Mouse (Mus musculus) cortical plate, adult 2 months (tissue): Measurements from ENCODE around the gene Fank1. TPM values are rescaled to one million over a fixed set of nuclear protein-coding genes. Genes with fewer than 3 reads are reported as not detected.
A peak's percentile ranks its signal among the peaks of the same experiment; 100 is the strongest.

Experiments
- H3K27ac ChIP-seq: fragments of 200-500 bp; 2 replicates; pipeline ENCODE4 v1.5.1; 2012; ENCODE audit warnings: low read length, control low read depth, inconsistent platforms; ENCODE audit not compliant: insufficient read depth
- H3K4me1 ChIP-seq: fragments of 200-500 bp; 2 replicates; pipeline ENCODE4 v1.6.1; 2011; ENCODE audit warnings: low read length; ENCODE audit not compliant: control insufficient read depth, insufficient read depth
- H3K4me3 ChIP-seq: fragments of 200-500 bp; 2 replicates; pipeline ENCODE4 v1.5.1; 2011; ENCODE audit warnings: mild to moderate bottlenecking, low read length, control low read depth; ENCODE audit not compliant: insufficient read depth
- CTCF ChIP-seq: fragments of 200-500 bp; IDR thresholded peaks from 2 replicates; pipeline ENCODE4 v1.5.1; 2011; ENCODE audit warnings: mild to moderate bottlenecking, control low read depth, low read length; ENCODE audit not compliant: insufficient read depth; ENCODE audit errors: extremely low read depth
- POLR2A ChIP-seq: fragments of 200-500 bp; IDR thresholded peaks from 2 replicates; pipeline ENCODE4 v1.6.1; 2011; ENCODE audit warnings: mild to moderate bottlenecking, low read length, control low read depth; ENCODE audit not compliant: insufficient read depth; ENCODE audit errors: extremely low read depth
- polyA plus RNA-seq: library from polyadenylated mRNA; depleted of rRNA; stranded (reverse); fragments of >200 nt; gene quantifications from 2 replicates; pipeline ENCODE4 v1.2.3, GENCODE M21; 2012

Fank1 gene
- polyA plus RNA-seq, 1 experiment: 5.8 TPM

- H3K4me1 ChIP-seq: peaks cover 9% of the 10 kb centered on the region
- no peak for TF ChIP-seq POLR2A
- TF ChIP-seq CTCF: no peak
- no peak overlapping the region for H3K4me3 ChIP-seq
- H3K27ac ChIP-seq: peak overlapping the region; percentile 74
Observed at GRCm38 (mm10) chr7:133744701-133745100, 32.0 kb upstream of the Fank1 start.

- Histone ChIP-seq H3K4me3 (no peak overlapping the region), H3K27ac (no peak overlapping the region), H3K4me1 (peaks cover 12% of the 10 kb centered on the region)
- TF ChIP-seq POLR2A: no peak
Observed at GRCm38 (mm10) chr7:133747372-133747771, 29.3 kb upstream of the Fank1 start.

GRCm38 (mm10) chr7:133748753-133749152 lies 27.9 kb upstream of the Fank1 start:
- Histone ChIP-seq H3K27ac (0 out of 2 replicates have a peak overlapping the region, but pooled peaks have one; percentile 7), H3K4me1 (peaks cover 10% of the 10 kb centered on the region), H3K4me3 (no peak overlapping the region)
- no peak for TF ChIP-seq POLR2A
- TF ChIP-seq CTCF: no peak

GRCm38 (mm10) chr7:133750666-133751065 lies 26.0 kb upstream of the Fank1 start:
- Histone ChIP-seq H3K27ac (no peak overlapping the region), H3K4me3 (no peak overlapping the region), H3K4me1 (peaks cover 3% of the 10 kb centered on the region; the same call in 1 of the 2 replicates)
- TF ChIP-seq POLR2A (no peak), CTCF (no peak)

- no peak overlapping the region for H3K27ac ChIP-seq
- TF ChIP-seq POLR2A: no peak
- TF ChIP-seq CTCF: no peak
Observed at GRCm38 (mm10) chr7:133751163-133751562, 25.5 kb upstream of the Fank1 start.

GRCm38 (mm10) chr7:133757961-133758455 lies 18.7 kb upstream of the Fank1 start:
- Histone ChIP-seq H3K4me3 (no peak overlapping the region), H3K4me1 (no peaks in the 10 kb centered on the region), H3K27ac (no peak overlapping the region)
- TF ChIP-seq POLR2A (no peak), CTCF (no peak)

More at GRCm38 (mm10) chr7:133751163-133751562, 25.5 kb upstream of the Fank1 start:
- Histone ChIP-seq H3K4me1 (peaks cover 3% of the 10 kb centered on the region; the same call in 1 of the 2 replicates), H3K4me3 (no peak overlapping the region)

GRCm38 (mm10) chr7:133758716-133759115 lies 17.9 kb upstream of the Fank1 start:
- no peaks in the 10 kb centered on the region for H3K4me1 ChIP-seq
- no peak overlapping the region for H3K4me3 ChIP-seq
- H3K27ac ChIP-seq: no peak overlapping the region
- TF ChIP-seq POLR2A: no peak
- TF ChIP-seq CTCF: no peak

GRCm38 (mm10) chr7:133759611-133760353 lies 16.9 kb upstream of the Fank1 start:
- Histone ChIP-seq H3K4me1 (0 out of 2 replicates have a peak, but pooled peaks cover under 1% of the 10 kb centered on the region), H3K4me3 (no peak overlapping the region; the same call in 1 of the 2 replicates), H3K27ac (no peak overlapping the region)
- TF ChIP-seq CTCF (no peak), POLR2A (no peak)

- TF ChIP-seq POLR2A: no peak
- no peak for TF ChIP-seq CTCF
- Histone ChIP-seq H3K4me3 (no peak overlapping the region), H3K4me1 (peaks cover 8% of the 10 kb centered on the region), H3K27ac (no peak overlapping the region)
Observed at GRCm38 (mm10) chr7:133762696-133763095, 14.0 kb upstream of the Fank1 start.

- Histone ChIP-seq H3K4me3 (no peak overlapping the region), H3K27ac (no peak overlapping the region), H3K4me1 (peaks cover 17% of the 10 kb centered on the region)
- TF ChIP-seq CTCF (no peak), POLR2A (no peak)
Observed at GRCm38 (mm10) chr7:133764425-133764824, 12.2 kb upstream of the Fank1 start.
